Mouse (Mus musculus) liver, embryonic 14.5 days (tissue): ENCODE data around the gene Hdac4.

ENCODE experiments used
- CTCF ChIP-seq: IDR thresholded peaks from 2 replicates; pipeline ENCODE4 v1.5.1; 2016; ENCODE audit warnings: antibody characterized with exemption, low read depth, control low read depth
- EP300 ChIP-seq: IDR thresholded peaks from 2 replicates; pipeline ENCODE4 v1.6.1; 2016; ENCODE audit warnings: antibody characterized with exemption, low read depth

- no peak for TF ChIP-seq CTCF
- no peak for TF ChIP-seq EP300
These were observed 263.7 kb downstream of the Hdac4 start for GRCm38 (mm10) chr1:91931786-91932185.
